Mouse (Mus musculus): ENCODE results near the gene Leo1.

DNA sequence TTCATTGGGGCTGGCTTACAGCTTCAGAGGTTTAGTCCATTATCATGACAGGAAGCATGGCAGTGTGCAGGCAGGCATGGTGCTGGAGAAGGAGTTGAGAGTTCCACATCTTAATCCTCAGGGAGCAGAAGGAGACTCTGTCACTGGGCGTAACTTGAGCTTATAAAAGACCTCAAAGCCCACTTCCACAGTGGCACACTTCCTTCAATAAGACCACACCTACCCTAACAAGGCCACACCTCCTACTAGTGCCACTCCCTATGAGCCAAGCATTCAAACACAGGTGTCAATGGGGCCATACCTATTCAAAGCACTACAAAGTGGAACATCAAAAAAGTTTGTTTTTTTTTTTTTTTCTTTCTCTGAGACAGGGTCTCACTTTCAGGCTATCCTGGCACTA, 11.7 kb upstream of the Leo1 start:
- TF ChIP-seq GATA1 (IDR thresholded peaks at IDR 0.05; ENCODE audit: low read length) (no peak), TAL1 (IDR thresholded peaks at IDR 0.05; ENCODE audit: low read length) (no peak)
